Mouse (Mus musculus) kidney, adult 18-20 months (tissue): ENCODE measurements around the gene Selenos.
"Not testable (repeated sequence)": the region's sequence is repeated elsewhere in the genome, so short reads cannot be mapped to it uniquely, and the experiment has no call there.

ENCODE experiments used
- DNase-seq: peaks from one replicate; pipeline ENCODE4 v3.0.0; 2021

The Selenos gene

DNA sequence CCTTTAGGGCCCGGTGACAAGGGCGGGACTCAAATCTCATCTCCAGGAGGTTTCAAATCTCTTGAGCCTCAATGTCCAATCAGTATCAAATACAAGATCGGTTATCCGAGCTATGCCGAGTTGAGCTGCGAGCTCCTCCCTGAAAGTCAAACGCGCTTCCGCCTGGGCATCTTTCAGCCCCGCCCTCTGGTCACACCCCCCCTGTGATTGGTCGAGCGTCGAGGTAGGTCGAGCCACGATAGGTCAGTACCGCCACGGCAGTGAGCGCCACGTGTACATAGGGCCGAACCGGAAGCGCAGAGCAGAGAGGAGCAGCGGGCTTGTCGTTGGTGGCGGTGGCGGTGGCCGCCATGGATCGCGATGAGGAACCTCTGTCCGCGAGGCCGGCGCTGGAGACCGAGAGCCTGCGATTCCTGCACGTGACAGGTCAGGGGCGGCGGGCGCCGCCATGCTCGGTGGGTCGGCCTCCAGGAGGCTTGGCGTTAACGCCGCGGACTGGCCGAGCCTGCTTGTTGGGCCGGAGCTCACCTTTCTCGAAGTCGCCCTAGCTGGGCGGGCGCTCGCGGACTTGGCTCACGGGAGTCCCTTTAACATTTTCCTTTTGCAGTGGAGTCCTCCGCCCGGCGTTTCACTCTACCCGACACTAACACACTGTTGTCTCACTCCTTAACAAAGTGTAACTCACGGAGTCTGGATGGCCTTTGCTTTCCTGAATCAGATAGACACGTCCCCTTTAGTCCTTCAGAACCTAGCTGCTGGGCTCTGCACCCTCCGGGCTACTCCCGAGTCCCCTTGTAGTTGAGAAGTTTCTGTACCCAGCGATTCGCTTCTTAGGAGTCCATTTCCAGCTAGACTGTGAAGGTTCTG lies at the start of gene Selenos:
Gene Selenos (plus strand): TSS at position 286 of the 867 bp plus-strand sequence.
- DNase-seq = peak; percentile 95

- DNase-seq = no peak
These were observed 42.6 kb upstream of the Selenos start for GRCm38 (mm10) chr7:66036809-66037208.

GRCm38 (mm10) chr7:66038261-66038660 lies 41.2 kb upstream of the Selenos start:
- DNase-seq = no peak

DNA sequence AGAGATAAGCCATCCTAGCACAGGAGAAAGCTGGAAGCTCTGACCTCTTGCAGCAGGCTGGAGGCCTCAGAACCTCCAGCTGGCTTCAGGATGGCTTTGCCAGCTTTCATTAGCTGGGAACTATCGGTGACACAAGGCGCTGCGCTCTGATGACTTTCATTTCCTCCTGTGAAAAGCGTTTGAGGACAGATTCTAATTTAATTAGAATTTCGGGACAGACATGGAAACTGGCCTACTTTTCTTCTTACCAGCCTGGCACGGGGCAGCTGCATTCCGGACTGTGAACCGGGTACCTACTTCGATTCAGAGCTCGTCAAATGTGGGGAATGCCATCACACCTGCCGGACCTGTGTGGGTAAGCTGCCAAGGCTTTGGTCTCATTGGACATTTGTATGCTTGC lies 40.7 kb upstream of the Selenos start:
- DNase-seq = no peak

DNA sequence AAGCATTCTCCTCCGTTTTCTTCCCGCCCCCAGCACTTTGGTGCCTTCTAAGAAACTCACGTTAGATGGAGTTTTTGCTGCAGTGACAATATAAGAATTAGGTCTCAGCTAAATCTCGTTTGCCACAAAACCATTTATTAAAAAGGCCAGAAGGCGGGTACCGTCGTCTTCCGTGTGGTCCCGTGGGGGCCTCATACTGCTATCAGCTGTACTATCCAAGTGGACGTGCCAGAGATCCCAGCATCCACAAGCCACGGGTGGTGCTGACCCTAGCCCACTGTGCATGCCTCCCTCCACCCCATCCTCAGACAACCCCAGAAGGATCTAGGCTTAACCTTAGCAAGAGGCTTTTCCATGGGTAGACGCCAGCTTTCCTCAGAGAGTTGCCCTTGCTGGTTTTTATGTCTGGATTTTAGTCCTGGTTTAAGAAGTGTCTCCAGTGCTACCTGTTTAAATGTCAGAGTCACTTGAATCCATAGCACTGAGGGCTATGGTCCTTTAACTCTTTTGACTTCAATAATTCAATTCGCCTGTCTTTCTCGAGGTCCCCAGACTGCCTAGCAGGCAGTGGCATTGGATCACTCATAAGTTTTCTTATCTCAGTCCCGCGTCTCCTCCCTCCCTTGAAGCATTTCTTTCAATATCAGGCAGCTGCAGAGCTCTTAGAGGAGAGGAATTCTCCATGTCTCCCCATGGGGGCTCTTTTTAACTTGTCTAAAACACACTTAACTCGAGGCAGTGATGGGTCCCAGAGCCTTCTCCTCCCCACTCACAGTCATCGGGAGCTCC lies 39.2 kb upstream of the Selenos start:
- DNase-seq = no peak

GRCm38 (mm10) chr7:66043552-66044459 lies 35.6 kb upstream of the Selenos start, which contains the start of gene Gm45213:
TSS of gene Gm45213 (plus strand) at chr7:66043602.
- DNase-seq = no peak

DNA sequence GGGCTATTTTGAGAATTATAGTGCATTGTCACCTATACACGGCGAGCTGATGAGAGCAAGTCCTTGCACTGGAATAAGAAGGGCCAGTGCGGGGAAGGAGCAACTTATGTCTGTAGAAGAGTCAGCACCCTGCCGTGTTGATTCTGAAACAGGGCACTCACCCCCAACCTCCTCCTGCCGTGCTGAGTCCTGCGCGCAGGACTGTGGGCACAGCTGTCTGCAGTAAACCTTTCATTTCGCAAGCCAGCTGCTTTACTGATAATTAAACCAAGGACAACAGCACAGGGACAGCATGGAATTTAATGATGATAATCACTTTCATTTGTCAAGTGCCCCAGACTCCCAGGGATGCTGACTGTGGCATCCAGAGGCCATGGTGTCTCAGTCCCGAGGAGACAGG lies 34.8 kb upstream of the Selenos start:
- no peak for DNase-seq

DNA sequence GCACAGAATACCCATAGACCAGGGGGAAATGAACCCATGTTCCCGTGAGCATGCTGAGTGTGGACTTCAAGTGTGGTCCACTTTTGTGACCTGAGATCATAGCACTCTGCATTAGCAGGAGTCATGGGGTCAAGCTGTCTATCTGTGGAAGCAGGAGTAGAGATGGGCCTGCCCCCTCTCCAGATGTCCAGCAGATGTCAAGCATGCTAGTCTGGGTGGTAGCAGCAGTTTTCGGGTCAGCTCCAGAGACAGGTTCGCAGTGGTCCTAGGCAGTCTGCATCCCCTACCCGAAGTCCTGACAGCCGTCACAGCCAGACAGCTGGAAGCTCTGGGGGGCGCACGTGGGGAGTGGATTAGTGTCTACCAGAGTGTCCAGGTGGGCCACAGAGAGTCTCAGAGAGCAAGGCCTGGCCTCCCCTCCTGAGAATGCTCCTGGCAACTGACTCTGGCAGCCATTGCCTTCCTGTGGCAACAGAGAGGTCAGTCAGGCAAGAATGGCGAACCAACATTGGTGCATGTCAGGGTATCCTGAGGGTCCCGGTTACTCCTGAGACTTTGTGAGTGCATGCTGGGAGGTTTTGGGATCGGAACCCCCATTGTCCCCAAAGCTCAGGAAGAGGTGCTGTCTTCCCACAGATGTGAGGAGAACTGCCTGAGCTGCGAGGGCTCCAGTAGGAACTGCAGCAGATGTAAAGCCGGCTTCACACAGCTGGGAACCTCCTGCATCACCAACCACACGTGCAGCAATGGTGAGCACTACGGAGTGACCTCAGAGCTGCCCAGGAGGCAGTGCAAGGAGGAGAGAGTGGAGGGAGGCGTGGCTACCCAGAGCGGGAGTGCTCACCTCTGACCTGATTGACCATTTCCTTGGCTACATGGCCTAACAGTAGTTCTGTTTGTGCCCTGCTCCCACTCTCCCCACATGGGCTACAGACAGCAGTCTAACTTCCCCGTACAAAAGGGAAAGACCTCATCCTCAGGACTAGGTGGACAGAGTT lies 32.2 kb upstream of the Selenos start:
- DNase-seq = no peak

DNA sequence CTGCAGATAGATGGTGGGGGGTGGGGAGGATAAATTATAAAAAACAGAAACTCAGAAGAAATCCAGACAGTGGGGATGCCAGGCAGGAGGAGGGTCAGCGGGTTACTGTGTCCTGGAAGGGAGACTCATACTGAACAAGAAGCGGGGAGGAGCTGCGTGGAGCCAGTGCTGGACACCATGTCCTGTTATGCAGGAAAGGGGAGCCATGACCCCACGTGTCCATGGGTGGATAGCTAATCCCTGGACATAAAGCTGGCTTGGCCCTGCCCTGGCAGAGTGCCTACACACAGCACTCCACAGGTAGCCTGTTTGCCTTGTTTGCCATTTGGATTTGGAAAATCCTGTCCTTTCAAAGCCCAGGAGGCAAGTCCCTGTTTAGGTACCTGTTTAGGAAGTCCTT lies 31.5 kb upstream of the Selenos start:
- DNase-seq = no peak

GRCm38 (mm10) chr7:66048446-66049230 lies 30.8 kb upstream of the Selenos start:
- no peak for DNase-seq

DNA sequence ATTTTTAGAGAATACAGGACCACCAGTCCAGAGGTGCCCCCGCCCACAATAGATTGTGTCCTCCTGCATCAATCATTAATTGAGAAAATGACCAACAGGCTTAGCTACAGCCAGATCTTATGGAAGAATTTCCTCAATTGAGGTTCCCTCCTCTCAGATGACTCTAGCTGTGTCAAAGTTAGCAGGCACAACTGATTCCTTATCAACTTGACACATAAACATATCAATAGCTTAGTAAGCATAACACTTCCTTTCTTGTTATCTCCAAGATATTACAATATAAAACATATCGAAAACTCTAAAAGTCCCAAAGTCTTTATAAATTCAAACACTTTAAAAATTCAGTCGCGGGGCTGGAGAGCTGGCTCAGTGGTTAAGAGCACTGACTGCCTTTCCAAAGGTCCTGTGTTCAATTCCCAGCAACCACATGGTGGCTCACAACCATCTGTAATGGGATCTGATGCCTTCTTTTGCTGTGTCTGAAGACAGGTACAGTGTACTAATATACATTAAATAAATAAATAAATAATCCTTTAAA lies 25.4 kb upstream of the Selenos start:
- DNase-seq = no peak

DNA sequence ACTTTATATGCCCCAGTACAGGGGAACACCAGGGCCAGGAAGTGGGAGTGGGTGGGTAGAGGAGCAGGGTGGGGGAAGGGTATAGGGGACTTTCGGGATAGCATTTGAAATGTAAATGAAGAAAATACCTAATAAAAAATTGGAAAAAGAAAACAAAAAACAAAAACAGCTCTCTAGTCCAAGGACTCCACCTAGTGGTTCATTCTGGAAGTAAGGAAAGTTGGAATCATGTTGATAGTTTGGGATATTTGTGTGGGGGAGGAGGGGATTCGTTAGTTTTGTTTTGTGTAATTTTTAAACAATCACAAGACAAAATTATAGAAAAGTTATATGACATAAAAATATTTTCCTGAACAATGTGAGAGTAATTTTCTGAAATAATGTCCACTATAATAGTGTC lies 24.1 kb upstream of the Selenos start:
- DNase-seq = not testable (repeated sequence)

DNA sequence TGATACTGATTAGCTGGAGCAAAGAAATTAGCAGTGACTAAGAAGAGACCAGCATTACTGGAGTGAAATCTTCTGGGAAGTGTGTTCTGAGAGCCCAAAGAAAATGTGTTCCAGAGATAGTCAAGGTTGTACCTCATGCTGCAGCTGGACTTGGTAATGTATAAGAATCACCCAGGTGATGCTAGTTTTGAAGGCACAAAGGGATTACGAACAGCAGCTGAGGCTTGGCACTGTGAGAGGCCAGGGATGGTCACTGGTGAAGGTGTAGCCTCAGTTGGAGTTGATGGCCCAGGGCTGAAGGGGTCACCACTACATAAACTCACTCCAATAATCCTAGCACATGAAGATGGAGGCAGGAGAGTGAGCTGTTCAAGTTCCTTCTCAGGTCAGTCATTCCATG lies 20.7 kb upstream of the Selenos start, which contains the start of gene Snrpa1:
Gene Snrpa1 (plus strand): TSS at position 301 of the 400 bp plus-strand sequence.
- no peak for DNase-seq

DNA sequence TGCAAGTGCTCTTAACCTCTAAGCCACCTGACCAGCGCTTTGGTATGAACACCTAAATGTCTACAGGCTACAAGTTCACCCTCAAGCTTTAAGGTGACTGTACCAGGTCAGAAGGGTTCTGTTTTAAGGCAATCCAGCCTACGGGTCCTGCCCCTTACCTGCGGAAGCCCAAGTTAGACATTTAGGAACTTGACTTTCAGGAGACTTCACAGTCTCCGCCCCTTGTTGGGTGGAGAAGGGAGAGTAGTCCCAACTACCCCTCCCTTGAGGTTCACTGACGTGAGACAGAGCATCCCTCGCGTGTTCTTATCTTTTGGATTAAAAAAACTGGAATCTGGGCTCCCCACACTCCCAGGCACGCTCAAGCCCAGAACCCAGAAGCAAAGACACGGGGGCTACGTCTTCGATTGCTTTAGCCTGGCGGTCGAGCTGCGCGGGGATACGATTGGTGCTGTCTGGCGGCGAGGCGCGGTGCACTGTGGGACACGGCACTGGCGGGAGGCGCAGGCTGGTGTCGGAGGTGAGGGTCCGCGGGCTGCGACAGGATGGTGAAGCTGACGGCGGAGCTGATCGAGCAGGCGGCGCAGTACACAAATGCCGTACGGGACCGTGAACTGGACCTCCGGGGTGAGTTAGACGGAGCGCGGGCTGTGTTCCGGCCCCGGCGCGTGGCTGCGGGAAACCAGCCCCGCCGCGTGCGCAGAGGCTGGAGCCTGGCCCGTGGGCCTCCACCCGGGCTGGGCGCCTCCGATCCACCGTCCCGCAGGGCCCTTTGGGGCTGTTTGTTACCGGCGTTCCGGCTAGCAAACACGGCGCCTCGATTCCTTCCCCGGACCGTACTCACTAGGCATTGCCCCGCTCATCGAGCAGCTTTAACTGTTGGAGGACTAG lies 19.1 kb upstream of the Selenos start:
- peak; percentile 92 for DNase-seq

- no peak for DNase-seq
These were observed 18.4 kb upstream of the Selenos start for GRCm38 (mm10) chr7:66061057-66061456.

DNA sequence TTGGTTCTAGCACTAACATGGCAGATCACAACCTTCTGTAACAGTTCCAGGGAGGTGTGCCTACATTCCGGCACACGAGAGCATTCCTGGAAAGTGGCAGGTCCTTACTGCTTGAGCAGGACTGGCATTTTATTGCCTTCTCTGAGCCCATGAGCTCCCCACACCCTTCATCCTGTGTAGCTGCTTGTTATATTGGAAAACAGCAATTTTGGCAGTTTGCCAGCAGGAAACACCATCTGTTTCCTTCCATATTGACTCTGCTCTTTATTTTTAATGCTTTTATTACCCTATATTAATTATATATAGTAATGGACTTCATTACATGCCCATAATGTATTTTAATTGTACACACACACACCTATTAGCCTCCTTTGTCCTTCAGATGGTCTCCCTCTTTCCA lies 3.0 kb upstream of the Selenos start:
- no peak for DNase-seq

DNA sequence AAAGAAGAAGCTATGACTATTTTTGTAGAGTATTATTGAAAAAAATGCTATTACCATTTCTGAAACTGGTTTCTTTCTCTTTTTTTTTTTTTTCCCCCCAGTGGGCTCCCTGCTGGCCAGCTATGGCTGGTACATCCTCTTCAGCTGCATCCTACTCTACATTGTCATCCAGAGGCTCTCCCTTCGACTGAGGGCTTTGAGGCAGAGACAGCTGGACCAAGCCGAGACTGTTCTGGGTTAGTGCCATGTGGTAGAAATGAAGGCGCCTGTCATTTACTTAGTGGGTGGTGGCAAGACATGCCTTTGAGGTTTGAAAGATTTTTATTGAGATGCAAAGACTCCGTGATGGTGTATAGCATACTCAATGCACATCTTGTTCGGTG lies 773 bp downstream of the Selenos start:
- no peak for DNase-seq

DNA sequence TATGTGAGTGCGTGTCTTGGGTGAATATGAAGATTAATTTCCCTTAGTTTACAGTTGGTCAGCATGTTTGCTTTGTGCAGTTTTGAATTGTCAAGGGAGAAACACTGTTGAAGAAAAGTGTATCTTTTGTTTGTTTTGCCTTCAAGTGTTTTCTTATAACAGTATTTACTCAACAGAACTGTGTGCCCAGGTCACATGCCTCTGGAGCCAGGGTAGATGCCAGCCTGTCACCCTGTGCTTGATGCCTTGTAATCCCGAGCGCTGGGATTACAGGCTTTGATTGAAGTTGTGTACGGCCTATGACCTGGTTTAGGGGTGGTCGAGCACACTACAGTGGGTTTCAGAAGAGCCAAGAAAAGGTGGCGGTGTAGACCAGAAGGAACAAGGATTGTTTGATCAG lies 4.3 kb downstream of the Selenos start:
- DNase-seq = no peak

GRCm38 (mm10) chr7:66084546-66084945 lies 5.1 kb downstream of the Selenos start:
- no peak for DNase-seq
